Mouse (Mus musculus): Measurements from ENCODE around the gene Rbm46. TPM values are rescaled to one million over a fixed set of nuclear protein-coding genes. Genes with fewer than 3 reads are reported as not detected.

The Rbm46 gene
- polyA plus RNA-seq (2012; rRNA removed) = 0.03 and 0.07 TPM in 2 replicates

DNA sequence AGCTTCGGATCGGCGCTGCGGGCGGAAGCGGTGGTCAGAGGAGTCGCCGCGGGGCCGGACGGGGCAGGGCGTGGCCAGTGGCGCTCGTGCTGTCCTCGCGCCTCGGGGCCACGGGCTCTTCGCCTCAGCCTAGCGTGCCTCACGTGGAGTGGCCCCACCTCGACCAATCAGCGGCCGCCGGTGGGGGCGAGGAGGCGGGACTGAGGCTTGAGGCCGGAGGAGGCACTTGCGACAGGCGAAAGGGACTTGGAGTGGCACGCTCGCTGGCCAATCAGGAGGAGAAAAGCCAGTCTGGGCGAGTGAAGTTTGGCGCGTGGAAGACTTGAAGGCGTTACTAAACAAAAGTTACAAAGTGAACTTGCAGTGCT is at the start of gene Rbm46:
Rbm46 (minus strand) TSS at position 112 of the 368 bp plus-strand sequence.
- WGBS = 26% methylated on average over 36 of the region's 36 CpGs
- no peaks in the 10 kb centered on the region; the same call in 1 of the 2 replicates for H3K27me3 ChIP-seq (replicated peaks; ENCODE audit: control insufficient read depth, insufficient read depth, low read length)

GRCm38 (mm10) chr3:82915632-82916031 is 39.3 kb upstream of the Rbm46 start:
- 57% methylated on average over 1 of the region's 1 CpGs for WGBS
- no peak for DNase-seq

More for the DNA sequence above, at the start of gene Rbm46:
- peak; percentile 74 for DNase-seq
- Histone ChIP-seq H3K27ac (ENCODE audit: insufficient read depth, low read depth, low read length) (no peak within 1 kb of the TSS), H3K4me1 (ENCODE audit: control insufficient read depth, insufficient read depth, low read length) (no peaks in the 10 kb centered on the region), H3K4me3 (ENCODE audit: insufficient read depth, low read depth, low read length) (no peak within 1 kb of the TSS), H3K36me3 (ENCODE audit: control insufficient read depth, insufficient read depth, low read length) (no peaks in the 10 kb centered on the region)
- TF ChIP-seq CTCF (conservative IDR thresholded peaks at IDR 0.05; ENCODE audit: insufficient read depth, insufficient read length, low read depth, low read length) (no peak), POLR2A (IDR thresholded peaks at IDR 0.05; ENCODE audit: low read depth, low read length) (no peak)

DNA sequence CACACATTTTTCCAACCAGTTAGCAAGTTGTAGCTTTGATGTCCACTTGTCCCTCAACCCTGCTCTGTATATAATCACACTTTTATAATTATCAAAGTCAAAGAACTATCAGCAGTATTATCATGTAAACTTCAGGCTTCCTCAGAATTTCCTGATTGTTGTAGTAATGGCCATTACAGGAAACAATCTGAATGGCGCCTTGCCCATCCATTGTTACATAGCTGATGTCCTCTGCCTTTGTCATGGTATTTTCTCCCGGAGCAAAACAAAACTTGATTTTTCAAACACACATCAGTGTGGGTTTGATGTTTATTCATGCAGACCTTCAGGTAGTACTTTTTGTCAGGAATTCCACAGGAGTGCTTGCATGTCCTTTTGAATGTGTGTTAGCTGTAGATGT is 32.4 kb upstream of the Rbm46 start:
- no peak overlapping the region for H3K4me3 ChIP-seq (ENCODE audit: insufficient read depth, low read depth, low read length)
- no peak overlapping the region for H3K27ac ChIP-seq (ENCODE audit: insufficient read depth, low read depth, low read length)
- no peak for DNase-seq
- TF ChIP-seq CTCF (conservative IDR thresholded peaks at IDR 0.05; ENCODE audit: insufficient read depth, insufficient read length, low read depth, low read length) (no peak), POLR2A (IDR thresholded peaks at IDR 0.05; ENCODE audit: low read depth, low read length) (no peak)
- H3K36me3 ChIP-seq (ENCODE audit: control insufficient read depth, insufficient read depth, low read length) = no peaks in the 10 kb centered on the region
- H3K27me3 ChIP-seq (replicated peaks; ENCODE audit: control insufficient read depth, insufficient read depth, low read length) = no peaks in the 10 kb centered on the region
- 76% methylated on average over 2 of the region's 2 CpGs for WGBS
- H3K4me1 ChIP-seq (ENCODE audit: control insufficient read depth, insufficient read depth, low read length) = no peaks in the 10 kb centered on the region

More at GRCm38 (mm10) chr3:82915632-82916031, 39.3 kb upstream of the Rbm46 start:
- no peaks in the 10 kb centered on the region for H3K36me3 ChIP-seq (ENCODE audit: control insufficient read depth, insufficient read depth, low read length)
- H3K27me3 ChIP-seq (replicated peaks; ENCODE audit: control insufficient read depth, insufficient read depth, low read length) = no peaks in the 10 kb centered on the region
- no peaks in the 10 kb centered on the region for H3K4me1 ChIP-seq (ENCODE audit: control insufficient read depth, insufficient read depth, low read length)
- no peak overlapping the region for H3K27ac ChIP-seq (ENCODE audit: insufficient read depth, low read depth, low read length)
- TF ChIP-seq POLR2A (IDR thresholded peaks at IDR 0.05; ENCODE audit: low read depth, low read length) (no peak), CTCF (conservative IDR thresholded peaks at IDR 0.05; ENCODE audit: insufficient read depth, insufficient read length, low read depth, low read length) (no peak)
- no peak overlapping the region for H3K4me3 ChIP-seq (ENCODE audit: insufficient read depth, low read depth, low read length)

GRCm38 (mm10) chr3:82904211-82904908 is 28.1 kb upstream of the Rbm46 start:
- 2% methylated on average over 31 of the region's 31 CpGs for WGBS
- H3K4me3 ChIP-seq (ENCODE audit: insufficient read depth, low read depth, low read length) = 0 out of 2 replicates have a peak overlapping the region, but pooled peaks have one; percentile 0
- no peaks in the 10 kb centered on the region for H3K36me3 ChIP-seq (ENCODE audit: control insufficient read depth, insufficient read depth, low read length)
- no peak for TF ChIP-seq POLR2A (IDR thresholded peaks at IDR 0.05; ENCODE audit: low read depth, low read length)
- TF ChIP-seq CTCF (conservative IDR thresholded peaks at IDR 0.05; ENCODE audit: insufficient read depth, insufficient read length, low read depth, low read length) = no peak
- H3K27me3 ChIP-seq (replicated peaks; ENCODE audit: control insufficient read depth, insufficient read depth, low read length) = no peaks in the 10 kb centered on the region
- H3K4me1 ChIP-seq (ENCODE audit: control insufficient read depth, insufficient read depth, low read length) = 0 out of 2 replicates have a peak, but pooled peaks cover 3% of the 10 kb centered on the region
- peak; percentile 3 for DNase-seq
- no peak overlapping the region for H3K27ac ChIP-seq (ENCODE audit: insufficient read depth, low read depth, low read length)

GRCm38 (mm10) chr3:82903613-82904205 is 27.4 kb upstream of the Rbm46 start, which contains the start of gene Lrat:
Gene Lrat (minus strand): TSS chr3:82903973.
- peak; percentile 86 for DNase-seq
- Histone ChIP-seq H3K36me3 (ENCODE audit: control insufficient read depth, insufficient read depth, low read length) (no peaks in the 10 kb centered on the region), H3K4me1 (ENCODE audit: control insufficient read depth, insufficient read depth, low read length) (0 out of 2 replicates have a peak, but pooled peaks cover 3% of the 10 kb centered on the region), H3K27ac (ENCODE audit: insufficient read depth, low read depth, low read length) (no peak within 1 kb of the TSS), H3K27me3 (replicated peaks; ENCODE audit: control insufficient read depth, insufficient read depth, low read length) (no peaks in the 10 kb centered on the region), H3K4me3 (ENCODE audit: insufficient read depth, low read depth, low read length) (peak within 1 kb of the TSS; percentile 23; the same call in 1 of the 2 replicates)
- no peak for TF ChIP-seq POLR2A (IDR thresholded peaks at IDR 0.05; ENCODE audit: low read depth, low read length)
- no peak for TF ChIP-seq CTCF (conservative IDR thresholded peaks at IDR 0.05; ENCODE audit: insufficient read depth, insufficient read length, low read depth, low read length)
- WGBS = 1% methylated on average over 35 of the region's 35 CpGs

- no peak overlapping the region for H3K27ac ChIP-seq (ENCODE audit: insufficient read depth, low read depth, low read length)
- no peaks in the 10 kb centered on the region for H3K36me3 ChIP-seq (ENCODE audit: control insufficient read depth, insufficient read depth, low read length)
- 0 out of 2 replicates have a peak, but pooled peaks cover 3% of the 10 kb centered on the region for H3K4me1 ChIP-seq (ENCODE audit: control insufficient read depth, insufficient read depth, low read length)
- H3K4me3 ChIP-seq (ENCODE audit: insufficient read depth, low read depth, low read length) = no peak overlapping the region
- DNase-seq = no peak
- WGBS = 21% methylated on average over 20 of the region's 20 CpGs
- TF ChIP-seq CTCF (conservative IDR thresholded peaks at IDR 0.05; ENCODE audit: insufficient read depth, insufficient read length, low read depth, low read length) (no peak), POLR2A (IDR thresholded peaks at IDR 0.05; ENCODE audit: low read depth, low read length) (no peak)
- H3K27me3 ChIP-seq (replicated peaks; ENCODE audit: control insufficient read depth, insufficient read depth, low read length) = no peaks in the 10 kb centered on the region
Observed at GRCm38 (mm10) chr3:82902757-82903612, 26.7 kb upstream of the Rbm46 start.

All from kidney, adult 2 months (tissue).